Comparison of ENCODE assay signal across 8 mouse cellular contexts in genomic region chr5:114858582-114858981, GRCm38 (mm10). TPM values are rescaled to one million over a fixed set of nuclear protein-coding genes. Genes with fewer than 3 reads are reported as not detected.
DNase-seq lines count a peak whose midpoint lies in the region; ATAC-seq and TF ChIP-seq lines count a peak whose summit lies in the region.

Gene Gm9936, minus strand, starts transcription at chr5:114858682.

- peaks cover 11% of the 10 kb centered on the region for H3K27me3 ChIP-seq in CH12.LX (replicated peaks)
- H3K27me3 ChIP-seq in forebrain, postnatal 0 days (ENCODE audit: insufficient read depth, low read length), result no peaks in the 10 kb centered on the region
- 0 out of 2 replicates have a peak, but pooled peaks cover 10% of the 10 kb centered on the region for H3K27me3 ChIP-seq in liver, postnatal 0 days (ENCODE audit: insufficient read depth, low read length)

- intact Hi-C loops in heart, postnatal 25 days (cut with DNase I), result loop anchor here (5.0 kb wide), 1 partner anchor 151 kb away; the partner anchor contains the start of gene Tchp

- no peak for TF ChIP-seq EP300 in CH12.LX (IDR thresholded peaks at IDR 0.05; ENCODE audit: low read length)
- no peak for TF ChIP-seq EP300 in liver, postnatal 0 days (IDR thresholded peaks at IDR 0.05; ENCODE audit: low read depth)

- no peaks in the 10 kb centered on the region for H3K79me2 ChIP-seq in CH12.LX (replicated peaks; ENCODE audit: control insufficient read depth, extremely low read depth, insufficient read depth, poor library complexity, severe bottlenecking)

- no peak for TF ChIP-seq POLR2A in CH12.LX (IDR thresholded peaks at IDR 0.05; ENCODE audit: low read depth, low read length)

- dilution Hi-C loops in CH12.LX (cut with MboI; ENCODE audit: extremely low pct_ligation_motif_present, extremely low pct_unique_long_range_greater_than_20kb, low sequenced_read_pairs), result no loop called here

- peak; percentile 48 for DNase-seq in heart, adult 11 months
- DNase-seq in heart, postnatal 25 days (ENCODE audit: low spot score), result no peak
- DNase-seq in CH12.LX (ENCODE audit: extremely low read depth), result no peak
- DNase-seq in forebrain, postnatal 0 days, result no peak
- DNase-seq in liver, postnatal 0 days, result no peak
- no peak for DNase-seq in frontal cortex, postnatal 10 days (ENCODE audit: low spot score in 2 of 2)

- no peaks in the 10 kb centered on the region for H3K36me3 ChIP-seq in CH12.LX (replicated peaks in 1 of 2; ENCODE audit: control insufficient read depth in 1 of 2, insufficient read depth in 1 of 2, low read length in 1 of 2)
- H3K36me3 ChIP-seq in forebrain, postnatal 0 days (ENCODE audit: insufficient read depth), result no peaks in the 10 kb centered on the region
- no peaks in the 10 kb centered on the region for H3K36me3 ChIP-seq in liver, postnatal 0 days (replicated peaks; ENCODE audit: insufficient read depth, low read length)

- TF ChIP-seq CTCF in CH12.LX (conservative IDR thresholded peaks at IDR 0.05 in 1 of 2, IDR thresholded peaks at IDR 0.05 in 1 of 2; ENCODE audit: low read depth in 2 of 2, low read length in 2 of 2), result no peak
- no peak for TF ChIP-seq CTCF in forebrain, postnatal 0 days (IDR thresholded peaks at IDR 0.05; ENCODE audit: low read depth)
- no peak for TF ChIP-seq CTCF in liver, postnatal 0 days (IDR thresholded peaks at IDR 0.05; ENCODE audit: low read depth)

- peaks cover 8 to 32% of the 10 kb centered on the region in 2 experiments for H3K4me1 ChIP-seq in CH12.LX (ENCODE audit: control insufficient read depth in 1 of 2, insufficient read depth in 2 of 2)
- 0 out of 2 replicates have a peak, but pooled peaks cover 3% of the 10 kb centered on the region for H3K4me1 ChIP-seq in forebrain, postnatal 0 days (ENCODE audit: insufficient read depth)
- H3K4me1 ChIP-seq in liver, postnatal 0 days (ENCODE audit: insufficient read depth), result peaks cover 4% of the 10 kb centered on the region; the same call in 1 of the 2 replicates

- H3K9me3 ChIP-seq in CH12.LX (replicated peaks; ENCODE audit: low read length), result no peaks in the 10 kb centered on the region
- no peaks in the 10 kb centered on the region for H3K9me3 ChIP-seq in forebrain, postnatal 0 days (ENCODE audit: low read length)
- no peaks in the 10 kb centered on the region for H3K9me3 ChIP-seq in liver, postnatal 0 days (ENCODE audit: low read length)

- H3K4me2 ChIP-seq in CH12.LX (ENCODE audit: insufficient read depth, low read depth, poor library complexity, severe bottlenecking), result peak within 1 kb of the TSS; percentile 60; the same call in 1 of the 2 replicates
- H3K4me2 ChIP-seq in forebrain, postnatal 0 days (ENCODE audit: low read depth), result peak within 1 kb of the TSS; percentile 54
- peak within 1 kb of the TSS; percentile 10; the same call in 1 of the 2 replicates for H3K4me2 ChIP-seq in liver, postnatal 0 days (ENCODE audit: low read depth, low read length)

- ATAC-seq in forebrain, postnatal 0 days, result no peak
- ATAC-seq in liver, postnatal 0 days, result no peak
- ATAC-seq in megakaryocyte, adult 5-6 weeks (ENCODE audit: poor library complexity, severe bottlenecking), result no peak
- ATAC-seq in megakaryocyte-erythroid progenitor cell, adult 5-6 weeks (replicated peaks; ENCODE audit: low FRiP score, low TSS enrichment, poor library complexity, severe bottlenecking), result no peak

- 85% methylated on average over 12 of the region's 12 CpGs for WGBS in forebrain, postnatal 0 days
- WGBS in liver, postnatal 0 days (ENCODE audit: insufficient replicate concordance), result 70% methylated on average over 12 of the region's 12 CpGs

- no peak for TF ChIP-seq RAD21 in CH12.LX (IDR thresholded peaks at IDR 0.05; ENCODE audit: low read depth, low read length)

- no peak within 1 kb of the TSS for H3K27ac ChIP-seq in CH12.LX (ENCODE audit: insufficient read depth, low read depth)
- H3K27ac ChIP-seq in forebrain, postnatal 0 days (ENCODE audit: low read depth, low read length), result no peak within 1 kb of the TSS
- H3K27ac ChIP-seq in liver, postnatal 0 days (ENCODE audit: low read depth), result no peak within 1 kb of the TSS

- peak within 1 kb of the TSS in 2 of 3 experiments; percentile 29 to 43 for H3K4me3 ChIP-seq in CH12.LX (replicated peaks in 1 of 3; ENCODE audit: low read depth in 2 of 3, low read length in 2 of 3, poor library complexity in 1 of 3)
- peak within 1 kb of the TSS; percentile 29 for H3K4me3 ChIP-seq in forebrain, postnatal 0 days (ENCODE audit: low read depth, low read length)
- H3K4me3 ChIP-seq in liver, postnatal 0 days (ENCODE audit: low read depth, low read length), result no peak within 1 kb of the TSS

- H3K9ac ChIP-seq in CH12.LX (ENCODE audit: insufficient read depth, low read depth), result peak within 1 kb of the TSS; percentile 37; the same call in 1 of the 2 replicates
- peak within 1 kb of the TSS; percentile 43 for H3K9ac ChIP-seq in forebrain, postnatal 0 days
- H3K9ac ChIP-seq in liver, postnatal 0 days (replicated peaks), result no peak within 1 kb of the TSS

- in situ Hi-C loops in CH12.LX (cut with MboI; ENCODE audit: low pct_ligation_motif_present, low pct_unique_long_range_greater_than_20kb, low sequenced_read_pairs), result no loop called here

TF ChIP-seq in CH12.LX, 34 proteins besides CTCF, POLR2A, EP300 and RAD21:
- TF ChIP-seq PAX5 (IDR thresholded peaks at IDR 0.05; ENCODE audit: low read length) (no peak), ZMIZ1 (IDR thresholded peaks at IDR 0.05; ENCODE audit: low read depth, low read length) (no peak), ELF1 (IDR thresholded peaks at IDR 0.05; ENCODE audit: low read depth, low read length) (no peak), SIN3A (IDR thresholded peaks at IDR 0.05; ENCODE audit: low read length) (no peak), MAFK (IDR thresholded peaks at IDR 0.05; ENCODE audit: insufficient replicate concordance, low read length) (no peak), NELFE (IDR thresholded peaks at IDR 0.05; ENCODE audit: low read depth, low read length) (no peak), ETS1 (conservative IDR thresholded peaks at IDR 0.05; ENCODE audit: low read depth, low read length) (no peak)
TF ChIP-seq in CH12.LX: peak in this region for 0.

RNA-seq across cellular contexts. Expression of gene Gm9936, which starts in this region (rescaled TPM):
- not detected for total RNA-seq in heart, postnatal 25 days (2021)
- total RNA-seq in CH12.LX (2012; rRNA removed) (0.04 TPM in 1 of 2 replicates, not detected in the other), CH12.LX (2014; rRNA removed) (0.15 and 0.26 TPM in 2 replicates)
- 0.11 TPM in 1 of 2 replicates, not detected in the other for polyA plus RNA-seq in CH12.LX (2012; ENCODE audit: insufficient read length, low read depth)
- 3.6 and 4.2 TPM in 2 replicates for total RNA-seq in forebrain, postnatal 0 days (2014; rRNA removed)
- 1.8 and 3.2 TPM in 2 replicates for polyA plus RNA-seq in forebrain, postnatal 0 days (2015; fragmentation: Nextera tagmentation; extraction: Ambion mirVana)
- not detected in 2 replicates for polyA plus RNA-seq in liver, postnatal 0 days (2015; fragmentation: Nextera tagmentation; extraction: Ambion mirVana)
- not detected in 2 replicates for total RNA-seq in megakaryocyte, adult 5-6 weeks (2015)
- not detected in 2 replicates for total RNA-seq in megakaryocyte, adult 5-6 weeks (2017)
- not detected in 2 replicates for total RNA-seq in megakaryocyte-erythroid progenitor cell, adult 5-6 weeks (2014; fragmentation: Nextera tagmentation)
- not detected in 2 replicates for total RNA-seq in megakaryocyte-erythroid progenitor cell, adult 5-6 weeks (2017)

Comparison
In these comparisons a context has a peak if more than half of its experiments do, and no peak if none do; other contexts are left out.
1. H3K4me2 ChIP-seq: peak in every context shown above with its lines; median percentile 60 in CH12.LX; 54 in forebrain, postnatal 0 days; 10 in liver, postnatal 0 days.